Mouse (Mus musculus) limb, embryonic 12.5 days (tissue): Measurements from ENCODE around the gene Arl5a. TPM values are rescaled to one million over a fixed set of nuclear protein-coding genes. Genes with fewer than 3 reads are reported as not detected.

Experiments used
- ATAC-seq: fragments of 200-750 bp; cut with Nextera tagmentation; 2 replicates; pipeline ENCODE4 v1.8.0; 2017; ENCODE audit warnings: low read depth, moderate TSS enrichment; ENCODE audit not compliant: insufficient number of reproducible peaks, insufficient read depth, low FRiP score, low TSS enrichment
- H3K27ac ChIP-seq: fragments of 300-500 bp; sonication (generic); 2 replicates; pipeline ENCODE4 v1.5.1; 2016; ENCODE audit warnings: mild to moderate bottlenecking, moderate library complexity
- H3K27me3 ChIP-seq: fragments of 300-500 bp; sonication (generic); 2 replicates; pipeline ENCODE4 v1.6.1; 2016; ENCODE audit warnings: mild to moderate bottlenecking, moderate library complexity
- H3K36me3 ChIP-seq: fragments of 300-500 bp; sonication (generic); 2 replicates; pipeline ENCODE4 v1.6.1; 2016; ENCODE audit warnings: mild to moderate bottlenecking, moderate library complexity
- H3K4me1 ChIP-seq: fragments of 300-500 bp; sonication (generic); replicated peaks from 2 replicates; pipeline ENCODE4 v1.6.1; 2016
- H3K4me2 ChIP-seq: fragments of 300-500 bp; sonication (generic); 2 replicates; pipeline ENCODE4 v1.6.1; 2016; ENCODE audit warnings: mild to moderate bottlenecking, moderate library complexity
- H3K4me3 ChIP-seq: fragments of 300-500 bp; sonication (generic); replicated peaks from 2 replicates; pipeline ENCODE4 v1.5.1; 2016; ENCODE audit warnings: mild to moderate bottlenecking
- H3K9ac ChIP-seq: fragments of 300-500 bp; sonication (generic); replicated peaks from 2 replicates; pipeline ENCODE4 v1.6.1; 2016; ENCODE audit warnings: mild to moderate bottlenecking, moderate library complexity
- H3K9me3 ChIP-seq: fragments of 300-500 bp; sonication (generic); 2 replicates; pipeline ENCODE4 v1.6.1; 2016; ENCODE audit warnings: mild to moderate bottlenecking, moderate library complexity
- WGBS: fragments of 180-500 bp; shearing (Covaris S2); methylation state at CpG from one replicate; pipeline ENCODE4 v1.1.7; 2016; 5-methylcytosine and 5-hydroxymethylcytosine counted together
- polyA plus RNA-seq: library from polyadenylated mRNA; unstranded; fragments of >200 nt; fragmentation: Nextera tagmentation; extraction: Ambion mirVana; gene quantifications from 2 replicates; pipeline ENCODE4 v1.2.1, GENCODE M21; 2016

Gene Arl5a
- polyA plus RNA-seq, 1 experiment from 2014 or later: 62.9 TPM

GRCm38 (mm10) chr2:52421197-52421596, 3.5 kb downstream of the Arl5a start:
- H3K9me3 ChIP-seq: 0 out of 2 replicates have a peak, but pooled peaks cover 6% of the 10 kb centered on the region
- H3K9ac ChIP-seq: no peak overlapping the region
- H3K36me3 ChIP-seq: peaks cover 10% of the 10 kb centered on the region
- WGBS: 63% methylated on average over 6 of the region's 6 CpGs
- no peak overlapping the region for H3K4me3 ChIP-seq
- peaks cover 23% of the 10 kb centered on the region for H3K4me1 ChIP-seq
- H3K27ac ChIP-seq: no peak overlapping the region
- H3K4me2 ChIP-seq: no peak overlapping the region
- no peaks in the 10 kb centered on the region for H3K27me3 ChIP-seq
- no peak for ATAC-seq

GRCm38 (mm10) chr2:52420001-52420710, 4.5 kb downstream of the Arl5a start:
- Histone ChIP-seq H3K27ac (no peak overlapping the region), H3K36me3 (peaks cover 20% of the 10 kb centered on the region), H3K4me3 (no peak overlapping the region), H3K9ac (no peak overlapping the region), H3K9me3 (peaks cover 12% of the 10 kb centered on the region; the same call in 1 of the 2 replicates), H3K4me2 (no peak overlapping the region), H3K27me3 (no peaks in the 10 kb centered on the region), H3K4me1 (peaks cover 23% of the 10 kb centered on the region)
- 94% methylated on average over 7 of the region's 7 CpGs for WGBS
- ATAC-seq: no peak

- ATAC-seq: no peak
- Histone ChIP-seq H3K4me3 (no peak overlapping the region), H3K9ac (no peak overlapping the region), H3K27ac (no peak overlapping the region), H3K4me1 (peaks cover 23% of the 10 kb centered on the region), H3K4me2 (no peak overlapping the region), H3K9me3 (peaks cover 12% of the 10 kb centered on the region; the same call in 1 of the 2 replicates), H3K27me3 (no peaks in the 10 kb centered on the region), H3K36me3 (peaks cover 28% of the 10 kb centered on the region)
- WGBS: 84% methylated on average over 6 of the region's 6 CpGs
Measured at GRCm38 (mm10) chr2:52419295-52419694, 5.4 kb downstream of the Arl5a start.

GRCm38 (mm10) chr2:52412524-52413037, 12.1 kb downstream of the Arl5a start:
- H3K4me2 ChIP-seq: no peak overlapping the region
- ATAC-seq: no peak
- no peak overlapping the region for H3K4me3 ChIP-seq
- no peaks in the 10 kb centered on the region for H3K4me1 ChIP-seq
- no peak overlapping the region for H3K27ac ChIP-seq
- H3K36me3 ChIP-seq: peaks cover 89% of the 10 kb centered on the region
- WGBS: 94% methylated on average over 5 of the region's 5 CpGs
- H3K9ac ChIP-seq: no peak overlapping the region
- no peaks in the 10 kb centered on the region for H3K27me3 ChIP-seq
- H3K9me3 ChIP-seq: peaks cover 39% of the 10 kb centered on the region

- Histone ChIP-seq H3K9me3 (peaks cover 22% of the 10 kb centered on the region), H3K27ac (no peak overlapping the region), H3K27me3 (no peaks in the 10 kb centered on the region), H3K4me1 (no peaks in the 10 kb centered on the region), H3K9ac (no peak overlapping the region), H3K4me2 (no peak overlapping the region), H3K36me3 (peaks cover 80% of the 10 kb centered on the region), H3K4me3 (no peak overlapping the region)
- WGBS: 96% methylated on average over 1 of the region's 1 CpGs
- ATAC-seq: no peak
Measured at GRCm38 (mm10) chr2:52406480-52406879, 18.2 kb downstream of the Arl5a start.

- WGBS: 91% methylated on average over 5 of the region's 5 CpGs
- Histone ChIP-seq H3K36me3 (peaks cover 69% of the 10 kb centered on the region), H3K9me3 (peaks cover 10% of the 10 kb centered on the region), H3K27me3 (no peaks in the 10 kb centered on the region), H3K4me2 (no peak overlapping the region), H3K4me1 (no peaks in the 10 kb centered on the region), H3K9ac (no peak overlapping the region), H3K27ac (no peak overlapping the region), H3K4me3 (no peak overlapping the region)
- no peak for ATAC-seq
Measured at GRCm38 (mm10) chr2:52405238-52405637, 19.5 kb downstream of the Arl5a start.

GRCm38 (mm10) chr2:52394529-52394928, 30.2 kb downstream of the Arl5a start:
- 86% methylated on average over 5 of the region's 5 CpGs for WGBS
- Histone ChIP-seq H3K9me3 (no peaks in the 10 kb centered on the region), H3K4me2 (no peak overlapping the region), H3K9ac (no peak overlapping the region), H3K27me3 (no peaks in the 10 kb centered on the region), H3K4me3 (no peak overlapping the region), H3K4me1 (no peaks in the 10 kb centered on the region), H3K27ac (no peak overlapping the region), H3K36me3 (peaks cover 6% of the 10 kb centered on the region)
- ATAC-seq: no peak

- 63% methylated on average over 2 of the region's 2 CpGs for WGBS
Measured at GRCm38 (mm10) chr2:52390415-52390975, 34.2 kb downstream of the Arl5a start.

GRCm38 (mm10) chr2:52389975-52390374, 34.7 kb downstream of the Arl5a start:
- WGBS: 64% methylated on average over 3 of the region's 3 CpGs

More at GRCm38 (mm10) chr2:52390415-52390975, 34.2 kb downstream of the Arl5a start:
- no peaks in the 10 kb centered on the region for H3K9me3 ChIP-seq
- H3K9ac ChIP-seq: no peak overlapping the region
- no peak for ATAC-seq
- no peaks in the 10 kb centered on the region for H3K4me1 ChIP-seq
- H3K27me3 ChIP-seq: no peaks in the 10 kb centered on the region
- no peaks in the 10 kb centered on the region for H3K36me3 ChIP-seq
- H3K4me3 ChIP-seq: no peak overlapping the region
- no peak overlapping the region for H3K4me2 ChIP-seq
- no peak overlapping the region for H3K27ac ChIP-seq

GRCm38 (mm10) chr2:52386451-52386850, 38.2 kb downstream of the Arl5a start:
- H3K4me3 ChIP-seq: no peak overlapping the region

More at GRCm38 (mm10) chr2:52389975-52390374, 34.7 kb downstream of the Arl5a start:
- no peak overlapping the region for H3K27ac ChIP-seq
- H3K4me2 ChIP-seq: no peak overlapping the region
- H3K4me1 ChIP-seq: no peaks in the 10 kb centered on the region
- no peaks in the 10 kb centered on the region for H3K9me3 ChIP-seq
- no peaks in the 10 kb centered on the region for H3K36me3 ChIP-seq
- no peak for ATAC-seq
- no peak overlapping the region for H3K4me3 ChIP-seq
- H3K27me3 ChIP-seq: no peaks in the 10 kb centered on the region
- H3K9ac ChIP-seq: no peak overlapping the region

GRCm38 (mm10) chr2:52386037-52386436, 38.7 kb downstream of the Arl5a start:
- Histone ChIP-seq H3K36me3 (no peaks in the 10 kb centered on the region), H3K27ac (no peak overlapping the region), H3K4me2 (no peak overlapping the region), H3K9ac (no peak overlapping the region), H3K4me3 (no peak overlapping the region), H3K4me1 (no peaks in the 10 kb centered on the region), H3K27me3 (no peaks in the 10 kb centered on the region), H3K9me3 (no peaks in the 10 kb centered on the region)
- no peak for ATAC-seq
- 45% methylated on average over 7 of the region's 7 CpGs for WGBS

More at GRCm38 (mm10) chr2:52386451-52386850, 38.2 kb downstream of the Arl5a start:
- no peaks in the 10 kb centered on the region for H3K9me3 ChIP-seq
- no peak overlapping the region for H3K27ac ChIP-seq
- no peak overlapping the region for H3K4me2 ChIP-seq
- no peak overlapping the region for H3K9ac ChIP-seq
- no peaks in the 10 kb centered on the region for H3K27me3 ChIP-seq
- WGBS: 73% methylated on average over 6 of the region's 6 CpGs
- ATAC-seq: no peak
- H3K36me3 ChIP-seq: no peaks in the 10 kb centered on the region
- H3K4me1 ChIP-seq: no peaks in the 10 kb centered on the region
